Mouse (Mus musculus) hindbrain, embryonic 13.5 days (tissue): Measurements from ENCODE around the gene Cldn4. TPM values are rescaled to one million over a fixed set of nuclear protein-coding genes. Genes with fewer than 3 reads are reported as not detected.

Experiments used
- ATAC-seq: fragments of 200-750 bp; cut with Nextera tagmentation; 2 replicates; pipeline ENCODE4 v1.8.0; 2017; ENCODE audit warnings: moderate TSS enrichment; ENCODE audit not compliant: low FRiP score
- H3K27ac ChIP-seq: fragments of 300-500 bp; sonication (generic); 2 replicates; pipeline ENCODE4 v1.5.1; 2015; ENCODE audit warnings: inconsistent platforms, mild to moderate bottlenecking, moderate library complexity
- H3K27me3 ChIP-seq: fragments of 300-500 bp; sonication (generic); 2 replicates; pipeline ENCODE4 v1.6.1; 2015; ENCODE audit warnings: mild to moderate bottlenecking, inconsistent platforms
- H3K36me3 ChIP-seq: fragments of 300-500 bp; sonication (generic); 2 replicates; pipeline ENCODE4 v1.6.1; 2015; ENCODE audit warnings: mild to moderate bottlenecking, inconsistent platforms
- H3K4me1 ChIP-seq: fragments of 300-500 bp; sonication (generic); replicated peaks from 2 replicates; pipeline ENCODE4 v1.6.1; 2015; ENCODE audit warnings: inconsistent platforms
- H3K4me2 ChIP-seq: fragments of 300-500 bp; sonication (generic); 2 replicates; pipeline ENCODE4 v1.6.1; 2015; ENCODE audit warnings: inconsistent platforms, mild to moderate bottlenecking, moderate library complexity
- H3K4me3 ChIP-seq: fragments of 300-500 bp; sonication (generic); 2 replicates; pipeline ENCODE4 v1.5.1; 2015; ENCODE audit warnings: mild to moderate bottlenecking, inconsistent platforms
- H3K9ac ChIP-seq: fragments of 300-500 bp; sonication (generic); 2 replicates; pipeline ENCODE4 v1.6.1; 2015; ENCODE audit warnings: mild to moderate bottlenecking, inconsistent platforms
- H3K9me3 ChIP-seq: fragments of 300-500 bp; sonication (generic); 2 replicates; pipeline ENCODE4 v1.6.1; 2016; ENCODE audit warnings: inconsistent platforms
- WGBS: fragments of 180-500 bp; shearing (Covaris S2); methylation state at CpG from one replicate; pipeline ENCODE4 v1.1.7; 2015; 5-methylcytosine and 5-hydroxymethylcytosine counted together
- polyA plus RNA-seq: library from polyadenylated mRNA; unstranded; fragments of >200 nt; fragmentation: Nextera tagmentation; extraction: Ambion mirVana; gene quantifications from 2 replicates; pipeline ENCODE4 v1.2.1, GENCODE M21; 2015

The Cldn4 gene
- polyA plus RNA-seq, result not detected in 2 replicates

GRCm38 (mm10) chr5:134946857-134947255, at the start of gene Cldn4:
Gene Cldn4, minus strand, starts transcription at chr5:134946934.
- H3K9me3 ChIP-seq, result no peaks in the 10 kb centered on the region
- no peaks in the 10 kb centered on the region for H3K36me3 ChIP-seq
- H3K4me1 ChIP-seq, result peaks cover 12% of the 10 kb centered on the region; the same call in 1 of the 2 replicates
- 0 out of 2 replicates have a peak within 1 kb of the TSS, but pooled peaks have one; percentile 11 for H3K4me3 ChIP-seq
- H3K4me2 ChIP-seq, result peak within 1 kb of the TSS; percentile 20; the same call in 1 of the 2 replicates
- no peak within 1 kb of the TSS for H3K9ac ChIP-seq
- no peak within 1 kb of the TSS for H3K27ac ChIP-seq
- WGBS, result 10% methylated on average over 11 of the region's 11 CpGs
- ATAC-seq, result no peak
- peaks cover 50% of the 10 kb centered on the region for H3K27me3 ChIP-seq

- WGBS, result 84% methylated on average over 5 of the region's 5 CpGs
Observed at GRCm38 (mm10) chr5:134992566-134992965, 45.8 kb upstream of the Cldn4 start.

GRCm38 (mm10) chr5:134989741-134990140, 43.0 kb upstream of the Cldn4 start:
- Histone ChIP-seq H3K27me3 (peaks cover 60% of the 10 kb centered on the region), H3K9ac (no peak overlapping the region), H3K9me3 (no peaks in the 10 kb centered on the region), H3K4me1 (peaks cover 19% of the 10 kb centered on the region), H3K36me3 (no peaks in the 10 kb centered on the region), H3K4me2 (no peak overlapping the region), H3K4me3 (no peak overlapping the region), H3K27ac (no peak overlapping the region)
- WGBS, result 75% methylated on average over 6 of the region's 6 CpGs
- ATAC-seq, result no peak

More at GRCm38 (mm10) chr5:134992566-134992965, 45.8 kb upstream of the Cldn4 start:
- no peak overlapping the region for H3K9ac ChIP-seq
- no peak overlapping the region for H3K27ac ChIP-seq
- H3K4me1 ChIP-seq, result no peaks in the 10 kb centered on the region
- H3K4me2 ChIP-seq, result no peak overlapping the region
- H3K36me3 ChIP-seq, result no peaks in the 10 kb centered on the region
- H3K4me3 ChIP-seq, result no peak overlapping the region
- ATAC-seq, result no peak
- no peaks in the 10 kb centered on the region for H3K9me3 ChIP-seq
- peaks cover 32% of the 10 kb centered on the region for H3K27me3 ChIP-seq

- ATAC-seq, result no peak
- no peak overlapping the region for H3K4me2 ChIP-seq
- H3K27me3 ChIP-seq, result peaks cover 65% of the 10 kb centered on the region
- peaks cover 19% of the 10 kb centered on the region for H3K4me1 ChIP-seq
- H3K36me3 ChIP-seq, result no peaks in the 10 kb centered on the region
- 74% methylated on average over 11 of the region's 11 CpGs for WGBS
- H3K9me3 ChIP-seq, result no peaks in the 10 kb centered on the region
- H3K4me3 ChIP-seq, result no peak overlapping the region
- H3K9ac ChIP-seq, result no peak overlapping the region
- no peak overlapping the region for H3K27ac ChIP-seq
Observed at GRCm38 (mm10) chr5:134989166-134989565, 42.4 kb upstream of the Cldn4 start.

- ATAC-seq, result 0 out of 2 replicates have a peak, but pooled peaks have one; percentile 10
- H3K9ac ChIP-seq, result no peak overlapping the region
- H3K4me1 ChIP-seq, result peaks cover 25% of the 10 kb centered on the region
- H3K4me2 ChIP-seq, result peak overlapping the region; percentile 48
- peak overlapping the region; percentile 28 for H3K4me3 ChIP-seq
- H3K36me3 ChIP-seq, result no peaks in the 10 kb centered on the region
- no peaks in the 10 kb centered on the region for H3K9me3 ChIP-seq
- no peak overlapping the region for H3K27ac ChIP-seq
- 3% methylated on average over 79 of the region's 79 CpGs for WGBS
- peaks cover 65% of the 10 kb centered on the region for H3K27me3 ChIP-seq
Observed at GRCm38 (mm10) chr5:134986298-134987268, 39.8 kb upstream of the Cldn4 start.

GRCm38 (mm10) chr5:134985633-134986297, 39.0 kb upstream of the Cldn4 start, which contains the start of gene Cldn3:
Gene Cldn3, plus strand, starts transcription at chr5:134986214.
- peak within 1 kb of the TSS; percentile 28 for H3K4me3 ChIP-seq
- H3K4me1 ChIP-seq, result peaks cover 25% of the 10 kb centered on the region
- H3K36me3 ChIP-seq, result no peaks in the 10 kb centered on the region
- H3K4me2 ChIP-seq, result peak within 1 kb of the TSS; percentile 48
- H3K27ac ChIP-seq, result no peak within 1 kb of the TSS
- ATAC-seq, result peak; percentile 36; the same call in 1 of the 2 replicates
- no peaks in the 10 kb centered on the region for H3K9me3 ChIP-seq
- no peak within 1 kb of the TSS for H3K9ac ChIP-seq
- 1% methylated on average over 25 of the region's 25 CpGs for WGBS
- H3K27me3 ChIP-seq, result peaks cover 65% of the 10 kb centered on the region

GRCm38 (mm10) chr5:134983771-134984170, 37.0 kb upstream of the Cldn4 start:
- H3K9ac ChIP-seq, result 0 out of 2 replicates have a peak overlapping the region, but pooled peaks have one; percentile 13
- H3K4me1 ChIP-seq, result peaks cover 25% of the 10 kb centered on the region
- peaks cover 48% of the 10 kb centered on the region for H3K27me3 ChIP-seq
- WGBS, result 7% methylated on average over 3 of the region's 3 CpGs
- H3K4me3 ChIP-seq, result no peak overlapping the region
- no peaks in the 10 kb centered on the region for H3K9me3 ChIP-seq
- H3K36me3 ChIP-seq, result no peaks in the 10 kb centered on the region
- ATAC-seq, result no peak
- no peak overlapping the region for H3K4me2 ChIP-seq
- no peak overlapping the region; the same call in 1 of the 2 replicates for H3K27ac ChIP-seq

- Histone ChIP-seq H3K27ac (no peak overlapping the region), H3K4me2 (no peak overlapping the region), H3K36me3 (no peaks in the 10 kb centered on the region), H3K9me3 (no peaks in the 10 kb centered on the region), H3K9ac (no peak overlapping the region), H3K4me1 (peaks cover 25% of the 10 kb centered on the region), H3K27me3 (peaks cover 42% of the 10 kb centered on the region), H3K4me3 (no peak overlapping the region)
- 88% methylated on average over 1 of the region's 1 CpGs for WGBS
- no peak for ATAC-seq
Observed at GRCm38 (mm10) chr5:134983111-134983510, 36.4 kb upstream of the Cldn4 start.

GRCm38 (mm10) chr5:134981149-134981548, 34.4 kb upstream of the Cldn4 start:
- no peak overlapping the region for H3K4me3 ChIP-seq
- WGBS, result 63% methylated on average over 10 of the region's 10 CpGs
- no peak for ATAC-seq

GRCm38 (mm10) chr5:134977837-134978236, 31.1 kb upstream of the Cldn4 start:
- Histone ChIP-seq H3K9me3 (no peaks in the 10 kb centered on the region), H3K27me3 (no peaks in the 10 kb centered on the region), H3K4me3 (no peak overlapping the region), H3K27ac (no peak overlapping the region), H3K4me2 (no peak overlapping the region), H3K4me1 (no peaks in the 10 kb centered on the region), H3K9ac (no peak overlapping the region), H3K36me3 (no peaks in the 10 kb centered on the region)
- ATAC-seq, result no peak
- 83% methylated on average over 4 of the region's 4 CpGs for WGBS

More at GRCm38 (mm10) chr5:134981149-134981548, 34.4 kb upstream of the Cldn4 start:
- no peaks in the 10 kb centered on the region for H3K36me3 ChIP-seq
- no peak overlapping the region for H3K4me2 ChIP-seq
- peaks cover 13% of the 10 kb centered on the region for H3K4me1 ChIP-seq
- H3K27me3 ChIP-seq, result peaks cover 23% of the 10 kb centered on the region
- H3K9ac ChIP-seq, result no peak overlapping the region
- H3K9me3 ChIP-seq, result no peaks in the 10 kb centered on the region
- H3K27ac ChIP-seq, result no peak overlapping the region

- ATAC-seq, result no peak
- Histone ChIP-seq H3K27me3 (no peaks in the 10 kb centered on the region), H3K9me3 (no peaks in the 10 kb centered on the region), H3K27ac (no peak overlapping the region), H3K4me1 (no peaks in the 10 kb centered on the region), H3K9ac (no peak overlapping the region), H3K4me3 (no peak overlapping the region), H3K36me3 (no peaks in the 10 kb centered on the region), H3K4me2 (no peak overlapping the region)
- 90% methylated on average over 14 of the region's 14 CpGs for WGBS
Observed at GRCm38 (mm10) chr5:134976577-134977250, 30.0 kb upstream of the Cldn4 start.

GRCm38 (mm10) chr5:134976164-134976563, 29.4 kb upstream of the Cldn4 start:
- no peaks in the 10 kb centered on the region for H3K4me1 ChIP-seq
- 77% methylated on average over 2 of the region's 2 CpGs for WGBS
- H3K36me3 ChIP-seq, result no peaks in the 10 kb centered on the region
- H3K27me3 ChIP-seq, result no peaks in the 10 kb centered on the region
- ATAC-seq, result no peak
- H3K9me3 ChIP-seq, result no peaks in the 10 kb centered on the region
- no peak overlapping the region for H3K9ac ChIP-seq
- no peak overlapping the region for H3K4me3 ChIP-seq
- H3K4me2 ChIP-seq, result no peak overlapping the region
- H3K27ac ChIP-seq, result no peak overlapping the region
